Mouse (Mus musculus) E14TG2a.4 (cell line): ENCODE data around the gene Gclc.

Experiments used
- H3K27me3 ChIP-seq: 2 replicates; pipeline ENCODE4 v1.6.1; 2014; ENCODE audit warnings: low read length, control low read depth; ENCODE audit not compliant: insufficient read depth
- H3K36me3 ChIP-seq: 2 replicates; pipeline ENCODE4 v1.6.1; 2014; ENCODE audit warnings: low read length, control low read depth; ENCODE audit not compliant: insufficient read depth
- H3K4me1 ChIP-seq: replicated peaks from 2 replicates; pipeline ENCODE4 v1.6.1; 2014; ENCODE audit warnings: low read depth, low read length, control low read depth
- H3K4me3 ChIP-seq: replicated peaks from 2 replicates; pipeline ENCODE4 v1.5.1; 2014; ENCODE audit warnings: mild to moderate bottlenecking, low read length
- H3K9me3 ChIP-seq: 2 replicates; pipeline ENCODE4 v1.6.1; 2014; ENCODE audit warnings: low read length, control low read depth
- CTCF ChIP-seq: conservative IDR thresholded peaks from 2 replicates; pipeline ENCODE4 v1.5.1; 2014; ENCODE audit warnings: low read length
- NANOG ChIP-seq: IDR thresholded peaks from 2 replicates; pipeline ENCODE4 v1.6.1; 2014; ENCODE audit warnings: borderline replicate concordance, low read length, mixed read lengths
- POU5F1 ChIP-seq: IDR thresholded peaks from 2 replicates; pipeline ENCODE4 v1.6.1; 2014; ENCODE audit warnings: low read length, borderline replicate concordance

Gene Gclc

GRCm38 (mm10) chr9:77783006-77783405, 28.7 kb downstream of the Gclc start:
- Histone ChIP-seq H3K9me3 (no peaks in the 10 kb centered on the region), H3K36me3 (peaks cover 100% of the 10 kb centered on the region), H3K4me3 (no peak overlapping the region), H3K27me3 (no peaks in the 10 kb centered on the region), H3K4me1 (peaks cover 40% of the 10 kb centered on the region)
- TF ChIP-seq NANOG (no peak), POU5F1 (no peak), CTCF (no peak)

DNA sequence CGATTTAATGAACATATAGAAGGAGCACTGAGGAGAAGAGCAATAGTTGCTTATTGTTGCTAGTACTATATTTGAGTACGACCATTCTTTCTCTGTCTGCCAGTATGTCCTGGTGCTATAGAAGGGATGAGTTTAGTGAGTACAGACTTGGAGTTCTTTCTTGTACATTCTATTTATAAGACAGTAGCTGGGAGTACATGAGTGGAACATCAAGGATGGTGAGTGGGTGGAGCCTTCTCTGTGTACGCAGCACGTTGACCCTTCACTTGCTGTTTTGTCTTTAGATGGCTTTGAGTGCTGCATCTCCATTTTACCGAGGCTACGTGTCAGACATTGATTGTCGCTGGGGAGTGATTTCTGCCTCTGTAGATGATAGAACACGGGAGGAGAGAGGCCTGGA, 31.1 kb downstream of the Gclc start:
- peaks cover 98% of the 10 kb centered on the region for H3K36me3 ChIP-seq
- H3K4me1 ChIP-seq: peaks cover 29% of the 10 kb centered on the region
- H3K4me3 ChIP-seq: no peak overlapping the region
- TF ChIP-seq POU5F1: no peak
- TF ChIP-seq NANOG: no peak
- TF ChIP-seq CTCF: no peak
- no peaks in the 10 kb centered on the region for H3K9me3 ChIP-seq
- no peaks in the 10 kb centered on the region for H3K27me3 ChIP-seq

GRCm38 (mm10) chr9:77787936-77788335, 33.6 kb downstream of the Gclc start:
- H3K9me3 ChIP-seq: no peaks in the 10 kb centered on the region
- no peak overlapping the region for H3K4me3 ChIP-seq
- no peaks in the 10 kb centered on the region for H3K27me3 ChIP-seq
- TF ChIP-seq CTCF (no peak), NANOG (no peak), POU5F1 (no peak)
- peaks cover 98% of the 10 kb centered on the region for H3K36me3 ChIP-seq
- peaks cover 16% of the 10 kb centered on the region for H3K4me1 ChIP-seq

DNA sequence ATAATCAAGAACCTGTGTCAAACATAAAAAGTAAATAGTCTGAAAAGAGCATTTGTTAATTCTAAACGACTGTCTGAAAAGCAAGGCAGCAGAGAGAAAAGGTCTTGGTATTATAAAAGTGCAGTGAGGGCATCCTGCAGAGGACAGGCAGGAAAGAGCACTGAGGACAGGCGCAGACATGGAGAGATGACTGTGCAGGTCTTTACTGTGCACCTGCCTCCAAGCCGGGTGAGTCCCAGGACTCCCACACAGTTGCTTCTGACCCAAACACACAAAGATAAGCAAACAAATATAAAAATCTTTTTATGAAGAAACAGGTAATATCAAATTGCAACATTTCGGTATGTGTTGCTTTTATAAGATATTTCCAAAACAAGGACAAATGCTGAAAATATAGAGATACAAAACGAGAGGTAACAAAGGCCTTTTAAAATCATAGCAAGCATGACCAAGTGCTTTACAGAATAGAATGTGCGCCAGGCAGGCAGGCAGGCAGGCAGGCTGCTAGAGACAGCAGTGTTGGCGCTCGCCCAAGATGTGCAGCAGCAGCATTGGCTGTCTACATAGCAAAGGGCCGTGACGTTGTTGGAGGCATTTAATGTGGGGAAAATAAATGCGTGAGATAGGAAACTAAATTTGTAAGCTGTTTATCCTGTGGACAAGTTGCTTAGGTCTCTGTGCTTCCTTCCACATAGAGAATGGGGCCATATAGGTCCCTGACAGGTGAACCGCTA, 35.4 kb downstream of the Gclc start:
- H3K4me3 ChIP-seq: no peak overlapping the region

GRCm38 (mm10) chr9:77793838-77794237, 39.5 kb downstream of the Gclc start:
- Histone ChIP-seq H3K9me3 (peaks cover 17% of the 10 kb centered on the region), H3K4me3 (no peak overlapping the region), H3K27me3 (no peaks in the 10 kb centered on the region), H3K4me1 (no peaks in the 10 kb centered on the region), H3K36me3 (peaks cover 70% of the 10 kb centered on the region)
- TF ChIP-seq CTCF: no peak
- TF ChIP-seq NANOG: no peak
- no peak for TF ChIP-seq POU5F1

More for the DNA sequence above, 35.4 kb downstream of the Gclc start:
- H3K36me3 ChIP-seq: peaks cover 97% of the 10 kb centered on the region
- peaks cover 10% of the 10 kb centered on the region for H3K9me3 ChIP-seq
- TF ChIP-seq CTCF (no peak), POU5F1 (no peak), NANOG (no peak)
- no peaks in the 10 kb centered on the region for H3K27me3 ChIP-seq
- H3K4me1 ChIP-seq: peaks cover 16% of the 10 kb centered on the region

DNA sequence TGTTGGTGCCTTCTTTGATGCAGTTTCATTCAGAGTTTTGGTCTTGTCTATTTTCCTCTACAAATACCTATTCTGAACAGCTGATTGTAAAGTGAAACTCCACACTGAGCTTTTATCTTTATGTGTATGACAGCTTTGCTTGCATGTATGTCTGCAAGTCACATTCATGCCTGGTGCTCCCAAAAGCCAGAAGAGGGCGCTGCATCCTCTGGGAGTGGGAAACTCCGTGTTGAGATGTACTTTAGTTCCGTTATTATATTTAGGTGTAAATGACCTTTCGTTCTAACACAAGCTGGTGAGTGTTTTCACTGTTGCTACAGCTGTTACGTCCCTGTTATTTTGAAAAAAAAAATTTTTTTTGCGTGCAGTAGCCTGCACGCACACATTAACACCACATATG, 48.1 kb downstream of the Gclc start:
- no peak overlapping the region for H3K4me3 ChIP-seq
- H3K27me3 ChIP-seq: no peaks in the 10 kb centered on the region
- no peaks in the 10 kb centered on the region for H3K36me3 ChIP-seq
- H3K4me1 ChIP-seq: peaks cover 4% of the 10 kb centered on the region; the same call in 1 of the 2 replicates
- no peaks in the 10 kb centered on the region for H3K9me3 ChIP-seq
- TF ChIP-seq POU5F1: no peak
- TF ChIP-seq CTCF: peak; percentile 67
- no peak for TF ChIP-seq NANOG

DNA sequence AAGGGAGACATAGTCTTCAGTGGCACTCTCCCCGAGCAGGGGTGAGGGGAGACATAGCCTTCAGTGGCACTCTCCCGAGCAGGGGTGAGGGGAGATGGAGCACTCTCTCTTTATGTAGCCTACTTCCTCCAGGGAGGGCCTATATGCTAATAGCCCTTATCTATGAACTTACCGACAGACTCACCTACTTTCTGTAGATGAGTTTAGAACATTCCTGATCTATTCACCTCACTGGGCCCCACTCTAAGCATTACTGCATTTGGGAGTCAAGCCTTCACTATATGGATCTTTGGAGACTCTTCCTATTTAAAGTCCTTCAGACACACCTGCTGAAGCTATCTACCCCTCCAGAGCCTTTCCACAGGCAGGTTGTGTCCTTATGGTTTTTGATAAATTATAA, 52.1 kb downstream of the Gclc start:
- TF ChIP-seq CTCF (no peak), POU5F1 (no peak), NANOG (no peak)
- Histone ChIP-seq H3K36me3 (no peaks in the 10 kb centered on the region), H3K4me3 (no peak overlapping the region), H3K27me3 (no peaks in the 10 kb centered on the region), H3K9me3 (no peaks in the 10 kb centered on the region), H3K4me1 (no peaks in the 10 kb centered on the region)

- TF ChIP-seq NANOG (no peak), POU5F1 (no peak), CTCF (peak; percentile 82)
- H3K4me3 ChIP-seq: no peak overlapping the region
- H3K9me3 ChIP-seq: no peaks in the 10 kb centered on the region
- H3K36me3 ChIP-seq: no peaks in the 10 kb centered on the region
- no peaks in the 10 kb centered on the region for H3K4me1 ChIP-seq
- H3K27me3 ChIP-seq: no peaks in the 10 kb centered on the region
Measured at GRCm38 (mm10) chr9:77806842-77807668, 52.7 kb downstream of the Gclc start.
